Mouse (Mus musculus) adrenal gland, adult 18-20 months (tissue): ENCODE results near the gene Cby3. TPM values are rescaled to one million over a fixed set of nuclear protein-coding genes. Genes with fewer than 3 reads are reported as not detected.

ENCODE experiments used
- DNase-seq, 2 experiments: peaks; one replicate each; pipeline ENCODE4 v3.0.0; 2021 to 2022; ENCODE audit warnings: low spot score in 2 of 2
- microRNA-seq, 2 experiments: library from miRNA; unstranded; fragments of <30 nt; microRNA quantifications; one replicate each; pipeline ENCODE4 v1.2.0; 2021; ENCODE audit warnings: borderline number of aligned reads in 2 of 2
- total RNA-seq, 2 experiments: library from RNA; stranded (reverse); gene quantifications; 1 replicate in 1 of 2; 2 replicates in 1 of 2; pipeline ENCODE4 v1.2.3; 2021

Gene Cby3
- total RNA-seq, 2 experiments from 2014 or later = not detected

DNA sequence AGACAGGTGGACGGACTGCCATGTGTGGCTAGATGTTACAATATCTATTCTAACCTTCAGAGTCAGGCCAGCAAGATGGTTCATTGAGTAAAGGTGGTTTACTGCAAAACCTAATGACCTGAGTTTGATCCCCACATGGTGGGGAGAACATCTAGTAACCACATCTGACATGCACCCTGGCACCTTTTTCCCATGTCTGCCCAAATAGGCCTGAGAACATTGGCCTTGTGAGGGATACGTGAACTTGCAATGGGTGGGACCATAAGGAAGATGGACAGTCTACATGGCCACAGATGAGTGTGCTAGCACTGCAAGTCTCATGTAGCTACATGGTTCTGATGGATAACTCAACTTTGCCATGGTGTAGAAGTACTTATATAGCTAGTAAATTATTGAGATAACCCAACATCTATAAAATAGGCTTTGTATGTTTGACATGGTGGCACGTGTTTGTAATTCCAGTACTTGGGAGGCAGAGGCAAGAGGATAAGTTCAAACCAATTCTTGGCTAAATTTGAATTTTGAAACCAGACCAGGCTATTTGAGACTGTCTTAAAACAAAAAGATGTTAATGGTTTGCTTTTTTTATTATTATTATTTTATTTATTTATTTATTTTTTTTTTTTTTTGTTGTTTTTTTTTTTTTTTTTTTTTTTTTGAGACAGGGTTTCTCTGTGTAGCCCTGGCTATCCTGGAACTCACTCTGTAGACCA is 34.1 kb downstream of the Cby3 start:
- no peak for DNase-seq

- DNase-seq = no peak
Observed at GRCm38 (mm10) chr11:50389011-50389410, 34.7 kb downstream of the Cby3 start.

- DNase-seq = no peak
Observed at GRCm38 (mm10) chr11:50389616-50390015, 35.4 kb downstream of the Cby3 start.

- DNase-seq = no peak
Observed at GRCm38 (mm10) chr11:50391272-50391960, 37.2 kb downstream of the Cby3 start.

DNA sequence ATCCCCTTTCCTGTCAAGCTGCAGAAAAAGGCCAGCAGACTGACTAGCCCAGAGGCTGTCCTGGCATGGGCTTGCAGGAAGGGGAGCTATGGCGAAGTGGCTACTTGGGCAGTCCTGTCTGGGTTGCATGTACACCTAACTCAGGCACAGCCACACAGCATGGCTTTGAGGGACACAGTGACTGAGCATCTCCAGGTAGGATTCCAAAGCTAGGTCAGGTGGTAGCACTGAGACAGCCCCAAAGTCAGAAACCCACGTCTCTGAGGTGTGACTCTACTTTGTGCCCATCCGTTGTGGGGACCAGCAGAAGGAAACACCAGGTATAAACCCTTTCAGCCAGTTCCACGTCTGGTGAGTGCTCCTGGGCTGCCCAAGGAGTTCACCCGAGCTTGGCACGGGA is 39.0 kb downstream of the Cby3 start:
- no peak for DNase-seq

GRCm38 (mm10) chr11:50394731-50395130 is 40.5 kb downstream of the Cby3 start:
- no peak for DNase-seq

- no peak for DNase-seq
Observed at GRCm38 (mm10) chr11:50396766-50397307, 42.6 kb downstream of the Cby3 start.

DNA sequence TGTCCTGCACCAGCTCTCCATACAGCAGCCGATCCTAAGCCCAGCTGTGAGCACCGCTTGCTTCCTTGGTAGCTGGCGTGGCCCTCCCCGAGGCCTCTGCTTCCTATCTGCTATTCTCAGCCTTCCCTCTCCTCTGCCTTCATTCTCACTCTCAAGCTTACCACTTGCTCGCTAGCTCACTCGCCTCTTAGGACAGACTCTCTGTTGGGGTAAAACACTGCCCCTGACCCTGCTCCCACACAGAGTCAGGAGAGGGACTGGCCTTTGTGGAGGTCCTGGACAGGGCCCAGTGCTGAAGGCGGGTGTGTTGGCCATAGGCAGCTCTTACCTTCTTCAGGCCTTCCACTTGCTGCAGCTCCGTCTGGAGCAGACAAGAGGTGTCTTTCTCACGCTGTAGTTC is 43.1 kb downstream of the Cby3 start:
- DNase-seq = no peak

DNA sequence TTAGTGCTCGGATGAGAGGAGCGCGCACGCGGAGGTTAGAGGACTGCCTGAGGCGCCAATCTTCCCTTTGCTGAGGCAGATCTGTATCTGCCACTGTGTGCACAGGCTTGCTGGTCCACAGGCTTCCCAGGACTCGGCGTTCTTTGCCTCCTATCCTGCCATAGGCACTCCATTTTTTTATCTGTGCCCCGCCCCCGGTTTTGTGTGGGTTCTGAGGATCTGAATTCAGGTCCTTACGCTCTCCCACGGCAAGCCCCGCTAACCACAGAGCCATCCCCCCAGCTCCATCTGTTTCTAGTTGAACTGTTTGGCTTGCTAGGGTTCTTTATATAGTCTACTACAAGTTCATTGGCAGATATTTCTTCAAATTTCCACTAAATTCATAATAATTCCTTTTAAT is 44.5 kb downstream of the Cby3 start:
- DNase-seq = no peak

- no peak for DNase-seq
Observed at GRCm38 (mm10) chr11:50402481-50402880, 48.2 kb downstream of the Cby3 start.

GRCm38 (mm10) chr11:50403367-50404014 is 49.2 kb downstream of the Cby3 start:
- DNase-seq = peak; percentile 56 to 61

GRCm38 (mm10) chr11:50407235-50407634 is 53.0 kb downstream of the Cby3 start:
- DNase-seq = no peak

Small RNAs within 50 kb of the gene (microRNA-seq; reads per million reads assigned to microRNA genes)
- gene Mir804 = 0 reads per million in 2 experiments

Other genes starting within 250 kb of the Cby3 start
- gene Tbc1d9b, start 223.1 kb upstream of the Cby3 start, total RNA-seq = 100 to 1,000 TPM; 121 to 127 TPM
- gene Mrnip, start 180.0 kb upstream of the Cby3 start, total RNA-seq = 1 to 10 TPM; 4.4 to 5.3 TPM
- 100 to 1,000 TPM; 715 to 956 TPM for gene Sqstm1, start 143.6 kb upstream of the Cby3 start, total RNA-seq
- gene Mgat4b, start 143.6 kb upstream of the Cby3 start, total RNA-seq = 100 to 1,000 TPM in 1 of 2 experiments, 10 to 100 TPM in 1; 89.3 to 110 TPM
- 10 to 100 TPM; 15.2 to 46.9 TPM for gene Ltc4s, start 115.8 kb upstream of the Cby3 start, total RNA-seq
- 10 to 100 TPM; 18.0 to 23.1 TPM for gene Maml1, start 62.2 kb upstream of the Cby3 start, total RNA-seq
- gene Canx, start 28.8 kb upstream of the Cby3 start, total RNA-seq = 100 to 1,000 TPM; 431 to 540 TPM
- 100 to 1,000 TPM; 281 to 308 TPM for gene Hnrnph1, start 22.5 kb downstream of the Cby3 start, total RNA-seq
- 10 to 100 TPM; 34.5 to 39.4 TPM for gene Rufy1, start 76.7 kb downstream of the Cby3 start, total RNA-seq
- 1 to 10 TPM; 3.2 to 9.9 TPM for gene Adamts2, start 247.6 kb downstream of the Cby3 start, total RNA-seq